Mouse (Mus musculus) bone marrow macrophage, adult 2 months (primary cell): ENCODE results near the gene Fgfr2.

Experiments
- CTCF ChIP-seq: IDR thresholded peaks from 2 replicates; pipeline ENCODE4 v1.5.1; 2012; ENCODE audit warnings: low read depth, mild to moderate bottlenecking, low read length, moderate library complexity
- POLR2A ChIP-seq: IDR thresholded peaks from 2 replicates; pipeline ENCODE4 v1.6.1; 2012; ENCODE audit warnings: mild to moderate bottlenecking, low read depth, low read length, borderline replicate concordance

DNA sequence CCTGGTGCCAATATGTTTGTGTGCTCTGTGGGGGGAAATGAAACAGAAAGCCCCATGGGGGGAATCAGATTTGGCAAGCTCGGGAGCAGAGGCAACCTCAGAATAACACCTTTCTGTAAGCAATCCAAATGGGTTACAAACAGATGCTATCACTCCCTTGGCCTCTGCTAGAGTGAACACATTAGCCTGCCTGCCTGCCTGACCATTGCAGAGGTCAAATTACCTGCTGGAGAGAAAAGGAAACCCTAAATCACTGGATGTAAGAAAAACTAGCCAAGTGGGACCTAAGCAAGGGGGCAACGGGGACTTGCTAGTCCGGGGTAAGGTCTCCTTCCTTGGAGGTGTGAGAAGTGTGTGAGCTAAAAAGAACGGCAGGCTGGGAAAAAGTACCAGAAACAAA, 3004.4 kb downstream of the Fgfr2 start:
- TF ChIP-seq POLR2A = no peak
- no peak for TF ChIP-seq CTCF
